8 mouse cellular contexts compared by ENCODE assay signal in genomic region chr4:119104847-119105246, GRCm38 (mm10). TPM values are rescaled to one million over a fixed set of nuclear protein-coding genes. Genes with fewer than 3 reads are reported as not detected.
DNase-seq lines count a peak whose midpoint lies in the region; ATAC-seq and TF ChIP-seq lines count a peak whose summit lies in the region.

No protein-coding gene starts in this region.

- peaks cover 43% of the 10 kb centered on the region for H3K4me1 ChIP-seq in hindbrain, embryonic 10.5 days (replicated peaks)
- peaks cover 5% of the 10 kb centered on the region; the same call in 1 of the 2 replicates for H3K4me1 ChIP-seq in hindbrain, postnatal 0 days (ENCODE audit: insufficient read depth, low read length)
- peaks cover 12 to 57% of the 10 kb centered on the region in 2 experiments for H3K4me1 ChIP-seq in CH12.LX (ENCODE audit: control insufficient read depth in 1 of 2, insufficient read depth in 2 of 2)
- H3K4me1 ChIP-seq in embryonic facial prominence, embryonic 14.5 days (ENCODE audit: control insufficient read depth, insufficient read depth, low read length), result peaks cover 22% of the 10 kb centered on the region
- peaks cover 66% of the 10 kb centered on the region for H3K4me1 ChIP-seq in liver, embryonic 15.5 days (replicated peaks)
- peaks cover 1% of the 10 kb centered on the region; the same call in 1 of the 2 replicates for H3K4me1 ChIP-seq in lung, adult 2 months (ENCODE audit: control insufficient read depth, insufficient read depth, low read length)

- dilution Hi-C loops in CH12.LX (cut with MboI; ENCODE audit: extremely low pct_ligation_motif_present, extremely low pct_unique_long_range_greater_than_20kb, low sequenced_read_pairs), result no loop called here

- no peak for TF ChIP-seq CTCF in hindbrain, postnatal 0 days (IDR thresholded peaks at IDR 0.05; ENCODE audit: low read depth)
- no peak for TF ChIP-seq CTCF in CH12.LX (conservative IDR thresholded peaks at IDR 0.05 in 1 of 2, IDR thresholded peaks at IDR 0.05 in 1 of 2; ENCODE audit: low read depth in 2 of 2, low read length in 2 of 2)
- no peak for TF ChIP-seq CTCF in lung, adult 2 months (IDR thresholded peaks at IDR 0.05; ENCODE audit: insufficient read depth, low read length)

- 0 out of 2 replicates have a peak, but pooled peaks cover 5% of the 10 kb centered on the region for H3K27me3 ChIP-seq in hindbrain, embryonic 10.5 days (ENCODE audit: insufficient read depth, poor library complexity, severe bottlenecking)
- no peaks in the 10 kb centered on the region for H3K27me3 ChIP-seq in hindbrain, postnatal 0 days (ENCODE audit: insufficient read depth, low read length)
- H3K27me3 ChIP-seq in CH12.LX (replicated peaks), result no peaks in the 10 kb centered on the region
- no peaks in the 10 kb centered on the region for H3K27me3 ChIP-seq in embryonic facial prominence, embryonic 14.5 days (replicated peaks; ENCODE audit: control insufficient read depth, insufficient read depth, low read length)
- peaks cover 14% of the 10 kb centered on the region; the same call in 1 of the 2 replicates for H3K27me3 ChIP-seq in liver, embryonic 15.5 days

- ATAC-seq in hindbrain, postnatal 0 days, result no peak
- ATAC-seq in embryonic facial prominence, embryonic 14.5 days (ENCODE audit: low read depth), result no peak
- no peak for ATAC-seq in liver, embryonic 15.5 days (ENCODE audit: insufficient read depth)

- no peak overlapping the region for H3K9ac ChIP-seq in hindbrain, postnatal 0 days (replicated peaks; ENCODE audit: low read length)
- H3K9ac ChIP-seq in CH12.LX (ENCODE audit: insufficient read depth, low read depth), result no peak overlapping the region
- no peak overlapping the region for H3K9ac ChIP-seq in embryonic facial prominence, embryonic 14.5 days (ENCODE audit: low read depth, low read length)
- peak overlapping the region; percentile 71 for H3K9ac ChIP-seq in liver, embryonic 15.5 days

- peaks cover 6% of the 10 kb centered on the region for H3K79me2 ChIP-seq in CH12.LX (replicated peaks; ENCODE audit: control insufficient read depth, extremely low read depth, insufficient read depth, poor library complexity, severe bottlenecking)

- TF ChIP-seq POLR2A in CH12.LX (IDR thresholded peaks at IDR 0.05; ENCODE audit: low read depth, low read length), result no peak
- no peak for TF ChIP-seq POLR2A in lung, adult 2 months (IDR thresholded peaks at IDR 0.05; ENCODE audit: borderline replicate concordance, extremely low read depth, low read depth, low read length)

- no peaks in the 10 kb centered on the region for H3K9me3 ChIP-seq in hindbrain, embryonic 10.5 days
- no peaks in the 10 kb centered on the region for H3K9me3 ChIP-seq in hindbrain, postnatal 0 days (ENCODE audit: low read length)
- H3K9me3 ChIP-seq in CH12.LX (replicated peaks; ENCODE audit: low read length), result no peaks in the 10 kb centered on the region
- H3K9me3 ChIP-seq in embryonic facial prominence, embryonic 14.5 days (ENCODE audit: control insufficient read depth, low read length), result no peaks in the 10 kb centered on the region
- H3K9me3 ChIP-seq in liver, embryonic 15.5 days (replicated peaks), result no peaks in the 10 kb centered on the region

- TF ChIP-seq EP300 in CH12.LX (IDR thresholded peaks at IDR 0.05; ENCODE audit: low read length), result no peak

- no peak overlapping the region for H3K4me2 ChIP-seq in hindbrain, postnatal 0 days (ENCODE audit: low read depth, low read length)
- H3K4me2 ChIP-seq in CH12.LX (ENCODE audit: insufficient read depth, low read depth, poor library complexity, severe bottlenecking), result peak overlapping the region; percentile 39
- H3K4me2 ChIP-seq in embryonic facial prominence, embryonic 14.5 days (ENCODE audit: low read depth, low read length), result peak overlapping the region; percentile 64; the same call in 1 of the 2 replicates
- H3K4me2 ChIP-seq in liver, embryonic 15.5 days, result peak overlapping the region; percentile 86

- H3K4me3 ChIP-seq in hindbrain, embryonic 10.5 days, result peak overlapping the region; percentile 50; the same call in 1 of the 2 replicates
- H3K4me3 ChIP-seq in hindbrain, postnatal 0 days (ENCODE audit: low read length), result no peak overlapping the region
- no peak overlapping the region for H3K4me3 ChIP-seq in CH12.LX (replicated peaks in 1 of 3; ENCODE audit: low read depth in 2 of 3, low read length in 2 of 3, poor library complexity in 1 of 3)
- H3K4me3 ChIP-seq in embryonic facial prominence, embryonic 14.5 days (ENCODE audit: low read depth, low read length), result no peak overlapping the region
- peak overlapping the region; percentile 58 for H3K4me3 ChIP-seq in liver, embryonic 15.5 days (replicated peaks)
- H3K4me3 ChIP-seq in lung, adult 2 months (replicated peaks; ENCODE audit: extremely low read depth, low read depth, low read length), result no peak overlapping the region

- H3K27ac ChIP-seq in hindbrain, embryonic 10.5 days, result peak overlapping the region; percentile 81
- H3K27ac ChIP-seq in hindbrain, postnatal 0 days, result no peak overlapping the region; the same call in 1 of the 2 replicates
- H3K27ac ChIP-seq in CH12.LX (ENCODE audit: insufficient read depth, low read depth), result no peak overlapping the region; the same call in 1 of the 2 replicates
- 0 out of 2 replicates have a peak overlapping the region, but pooled peaks have one; percentile 74 for H3K27ac ChIP-seq in embryonic facial prominence, embryonic 14.5 days (replicated peaks; ENCODE audit: low read depth, low read length)
- peak overlapping the region; percentile 98 for H3K27ac ChIP-seq in liver, embryonic 15.5 days (replicated peaks)

- no peaks in the 10 kb centered on the region for H3K36me3 ChIP-seq in hindbrain, embryonic 10.5 days
- H3K36me3 ChIP-seq in hindbrain, postnatal 0 days (ENCODE audit: insufficient read depth, low read length), result no peaks in the 10 kb centered on the region
- no peaks in the 10 kb centered on the region for H3K36me3 ChIP-seq in CH12.LX (replicated peaks in 1 of 2; ENCODE audit: control insufficient read depth in 1 of 2, insufficient read depth in 1 of 2, low read length in 1 of 2)
- H3K36me3 ChIP-seq in embryonic facial prominence, embryonic 14.5 days (ENCODE audit: control insufficient read depth, insufficient read depth, low read length), result no peaks in the 10 kb centered on the region
- H3K36me3 ChIP-seq in liver, embryonic 15.5 days (replicated peaks), result peaks cover 5% of the 10 kb centered on the region

- no peak for TF ChIP-seq RAD21 in CH12.LX (IDR thresholded peaks at IDR 0.05; ENCODE audit: low read depth, low read length)

- no peak for DNase-seq in hindbrain, embryonic 10.5 days (ENCODE audit: low spot score)
- no peak for DNase-seq in hindbrain, postnatal 0 days (ENCODE audit: low spot score)
- peak; percentile 74 for DNase-seq in CH12.LX (ENCODE audit: extremely low read depth)
- no peak for DNase-seq in embryonic facial prominence, embryonic 14.5 days (ENCODE audit: low spot score)
- no peak for DNase-seq in thymus, postnatal 4 days
- no peak for DNase-seq in lung, adult 2 months
- no peak for DNase-seq in frontal cortex, postnatal 10 days (ENCODE audit: low spot score in 2 of 2)

- WGBS in hindbrain, embryonic 10.5 days, result 43% methylated on average over 4 of the region's 4 CpGs
- 53% methylated on average over 4 of the region's 4 CpGs for WGBS in hindbrain, postnatal 0 days
- 24% methylated on average over 4 of the region's 4 CpGs for WGBS in embryonic facial prominence, embryonic 14.5 days
- WGBS in liver, embryonic 15.5 days (ENCODE audit: insufficient replicate concordance), result 19% methylated on average over 4 of the region's 4 CpGs
- 45% methylated on average over 4 of the region's 4 CpGs for WGBS in lung, adult 2 months

- in situ Hi-C loops in CH12.LX (cut with MboI; ENCODE audit: low pct_ligation_motif_present, low pct_unique_long_range_greater_than_20kb, low sequenced_read_pairs), result no loop called here

TF ChIP-seq in CH12.LX, 34 proteins besides CTCF, POLR2A, EP300 and RAD21:
- 0 out of 2 replicates have a peak, but pooled peaks have one; percentile 16 for TF ChIP-seq ELF1 (IDR thresholded peaks at IDR 0.05; ENCODE audit: low read depth, low read length)
- TF ChIP-seq IRF4 (IDR thresholded peaks at IDR 0.05; ENCODE audit: low read depth, low read length), result peak; percentile 48; the same call in 1 of the 2 replicates
- TF ChIP-seq CHD2 (IDR thresholded peaks at IDR 0.05; ENCODE audit: low read length), result no peak
- TF ChIP-seq JUN (IDR thresholded peaks at IDR 0.05; ENCODE audit: insufficient read depth, low read depth, low read length), result no peak
- peak; percentile 73 for TF ChIP-seq ETS1 (conservative IDR thresholded peaks at IDR 0.05; ENCODE audit: low read depth, low read length)
- TF ChIP-seq USF1 (IDR thresholded peaks at IDR 0.05; ENCODE audit: low read depth, low read length), result no peak
- peak; percentile 75; the same call in 1 of the 2 replicates for TF ChIP-seq MAZ (IDR thresholded peaks at IDR 0.05; ENCODE audit: low read depth, low read length)
- no peak for TF ChIP-seq E2F4 (IDR thresholded peaks at IDR 0.05; ENCODE audit: insufficient replicate concordance, low read depth, low read length)
- peak; percentile 17; the same call in 1 of the 2 replicates for TF ChIP-seq HCFC1 (IDR thresholded peaks at IDR 0.05; ENCODE audit: low read depth, low read length)

RNA-seq across cellular contexts. Expression of gene Slc2a1, which starts 3.7 kb away (rescaled TPM):
- polyA plus RNA-seq in hindbrain, embryonic 10.5 days (2016; fragmentation: Nextera tagmentation; extraction: Ambion mirVana), result 153 and 228 TPM in 2 replicates
- total RNA-seq in hindbrain, postnatal 0 days (2014; rRNA removed), result 119 and 120 TPM in 2 replicates
- 48.8 and 50.6 TPM in 2 replicates for polyA plus RNA-seq in hindbrain, postnatal 0 days (2015; fragmentation: Nextera tagmentation; extraction: Ambion mirVana)
- total RNA-seq in CH12.LX (2012; rRNA removed), result 26.8 and 46.2 TPM in 2 replicates
- total RNA-seq in CH12.LX (2014; rRNA removed), result 55.3 and 64.9 TPM in 2 replicates
- polyA plus RNA-seq in CH12.LX (2012; ENCODE audit: insufficient read length, low read depth), result 30.5 and 33.4 TPM in 2 replicates
- 94.2 and 111 TPM in 2 replicates for polyA plus RNA-seq in embryonic facial prominence, embryonic 14.5 days (2014; fragmentation: Nextera tagmentation; extraction: Ambion mirVana)
- polyA plus RNA-seq in liver, embryonic 15.5 days (2015; fragmentation: Nextera tagmentation; extraction: Ambion mirVana), result 293 and 326 TPM in 2 replicates
- polyA plus RNA-seq in lung, adult 2 months (2012; rRNA removed), result 32.0 and 39.0 TPM in 2 replicates

Comparison
In these comparisons a context has a peak if more than half of its experiments do, and no peak if none do; other contexts are left out.
1. H3K27ac ChIP-seq: peak in hindbrain, embryonic 10.5 days (single experiment), embryonic facial prominence, embryonic 14.5 days (single experiment) and liver, embryonic 15.5 days (single experiment); none in hindbrain, postnatal 0 days (single experiment) and CH12.LX (single experiment).
2. H3K4me3 ChIP-seq: peak in hindbrain, embryonic 10.5 days (single experiment) and liver, embryonic 15.5 days (single experiment); none in hindbrain, postnatal 0 days (single experiment), CH12.LX (0 of 3), embryonic facial prominence, embryonic 14.5 days (single experiment) and lung, adult 2 months (single experiment).